Mouse (Mus musculus) hindbrain, embryonic 16.5 days (tissue): ENCODE measurements at regions not wholly inside any gene's neighbourhood (a gene's known extent, or its start where the extent isn't known, plus 50 kb on each side); places are given as distances from the start of the nearest gene placed in this dataset.

Experiments used
- ATAC-seq: fragments of 200-750 bp; cut with Nextera tagmentation; 2 replicates; pipeline ENCODE4 v1.8.0; 2017; ENCODE audit warnings: moderate TSS enrichment, moderate library complexity
- H3K27ac ChIP-seq: fragments of 300-500 bp; sonication (generic); 2 replicates; pipeline ENCODE4 v1.5.1; 2014; ENCODE audit warnings: low read depth, mild to moderate bottlenecking, control low read depth, low read length, moderate library complexity
- H3K27me3 ChIP-seq: fragments of 300-500 bp; sonication (generic); replicated peaks from 2 replicates; pipeline ENCODE4 v1.6.1; 2014; ENCODE audit warnings: low read length; ENCODE audit not compliant: control insufficient read depth, insufficient read depth
- H3K36me3 ChIP-seq: fragments of 300-500 bp; sonication (generic); 2 replicates; pipeline ENCODE4 v1.6.1; 2014; ENCODE audit warnings: mild to moderate bottlenecking, low read length, moderate library complexity, mixed read lengths; ENCODE audit not compliant: control insufficient read depth, insufficient read depth
- H3K4me1 ChIP-seq: fragments of 300-500 bp; sonication (generic); 2 replicates; pipeline ENCODE4 v1.6.1; 2014; ENCODE audit warnings: low read depth, low read length; ENCODE audit not compliant: control insufficient read depth, insufficient read depth
- H3K4me2 ChIP-seq: fragments of 300-500 bp; sonication (generic); 2 replicates; pipeline ENCODE4 v1.6.1; 2014; ENCODE audit warnings: mild to moderate bottlenecking, low read length, control low read depth, moderate library complexity
- H3K4me3 ChIP-seq: fragments of 300-500 bp; sonication (generic); 2 replicates; pipeline ENCODE4 v1.5.1; 2014; ENCODE audit warnings: mild to moderate bottlenecking, low read length, control low read depth, moderate library complexity
- H3K9ac ChIP-seq: fragments of 300-500 bp; sonication (generic); 2 replicates; pipeline ENCODE4 v1.6.1; 2014; ENCODE audit warnings: low read depth, mild to moderate bottlenecking, control low read depth, low read length, moderate library complexity
- H3K9me3 ChIP-seq: fragments of 300-500 bp; sonication (generic); 2 replicates; pipeline ENCODE4 v1.6.1; 2014; ENCODE audit warnings: mild to moderate bottlenecking, low read length, moderate library complexity; ENCODE audit not compliant: control insufficient read depth
- WGBS: fragments of 180-500 bp; shearing (Covaris S2); extraction: QIAGEN DNeasy Blood & Tissue Kit; methylation state at CpG from one replicate; pipeline ENCODE4 v1.1.7; 2014; 5-methylcytosine and 5-hydroxymethylcytosine counted together

DNA sequence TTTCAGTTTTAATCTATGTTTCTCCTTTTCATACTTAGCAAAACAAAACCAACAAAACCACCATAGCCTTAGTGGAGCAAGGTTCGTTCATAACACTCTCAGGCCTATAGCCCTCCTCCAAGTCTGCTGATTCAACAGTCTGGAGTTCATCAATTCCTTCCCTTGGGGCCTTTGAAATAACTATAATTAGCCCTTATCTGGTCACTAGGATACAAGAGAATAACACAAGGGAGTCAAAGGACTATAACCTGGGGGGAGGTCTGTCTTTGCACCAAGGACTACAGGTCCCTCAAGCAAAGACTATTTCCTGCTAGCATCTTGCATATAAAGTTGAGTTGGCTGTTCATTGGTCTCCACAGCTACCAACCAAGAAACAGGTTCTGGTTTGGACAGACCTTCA is 129.5 kb upstream of the Hes1 start:
- H3K27me3 ChIP-seq, result no peaks in the 10 kb centered on the region
- H3K4me1 ChIP-seq, result no peaks in the 10 kb centered on the region
- no peaks in the 10 kb centered on the region for H3K9me3 ChIP-seq
- H3K36me3 ChIP-seq, result no peaks in the 10 kb centered on the region
- no peak overlapping the region for H3K4me3 ChIP-seq
- no peak overlapping the region for H3K4me2 ChIP-seq
- H3K9ac ChIP-seq, result no peak overlapping the region
- WGBS, result 85% methylated on average over 1 of the region's 1 CpGs
- H3K27ac ChIP-seq, result no peak overlapping the region
- no peak for ATAC-seq

DNA sequence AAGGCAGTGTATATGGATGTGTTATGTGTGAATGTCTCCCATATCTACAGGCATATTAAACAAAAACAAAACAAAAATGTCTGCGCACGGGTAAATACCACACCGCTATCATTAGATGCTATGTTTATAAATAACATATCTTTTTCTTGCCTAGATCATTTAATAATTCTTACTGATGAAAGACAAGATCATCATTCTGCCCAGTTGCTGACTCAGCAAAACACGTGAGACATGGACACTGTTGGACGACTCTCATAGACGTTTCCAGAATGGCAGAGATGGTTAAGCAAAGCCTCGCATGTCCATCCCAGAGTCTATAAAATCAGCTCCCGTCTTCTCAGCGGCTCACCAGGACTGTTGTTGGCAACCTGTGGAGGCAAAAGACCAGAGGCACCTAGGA is 125.5 kb upstream of the Hes1 start:
- no peaks in the 10 kb centered on the region for H3K27me3 ChIP-seq
- H3K9ac ChIP-seq, result no peak overlapping the region
- no peaks in the 10 kb centered on the region for H3K36me3 ChIP-seq
- ATAC-seq, result no peak
- no peaks in the 10 kb centered on the region for H3K4me1 ChIP-seq
- H3K4me3 ChIP-seq, result no peak overlapping the region
- WGBS, result 92% methylated on average over 9 of the region's 9 CpGs
- H3K9me3 ChIP-seq, result no peaks in the 10 kb centered on the region
- no peak overlapping the region for H3K27ac ChIP-seq
- no peak overlapping the region for H3K4me2 ChIP-seq

DNA sequence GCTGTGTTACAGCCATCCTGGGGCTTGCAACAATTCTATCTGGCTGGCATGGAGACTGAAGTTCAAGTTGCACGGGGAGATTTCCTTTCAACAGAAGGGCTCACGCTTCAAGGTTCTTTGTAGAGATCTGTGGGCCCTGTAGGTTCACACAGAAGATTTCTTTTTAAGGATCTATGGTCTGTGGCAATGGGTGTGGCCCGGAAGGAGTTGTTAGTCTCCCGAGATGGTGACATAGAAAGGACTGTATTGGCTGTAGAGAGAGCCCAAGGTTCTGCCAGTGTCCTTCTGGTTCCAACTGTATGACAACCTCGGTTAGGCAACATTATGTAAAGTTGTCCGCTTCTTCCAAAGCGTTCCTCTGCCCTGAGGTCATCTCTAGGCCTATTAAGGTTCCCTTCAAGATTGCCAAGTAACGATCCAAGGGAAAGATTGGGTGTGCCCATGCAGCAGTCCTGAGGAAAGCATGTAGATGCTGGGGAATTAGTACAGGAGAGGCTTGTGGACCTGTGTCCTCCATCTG is 124.8 kb upstream of the Hes1 start:
- Histone ChIP-seq H3K4me1 (no peaks in the 10 kb centered on the region), H3K27ac (no peak overlapping the region), H3K36me3 (no peaks in the 10 kb centered on the region), H3K9me3 (no peaks in the 10 kb centered on the region), H3K4me2 (no peak overlapping the region), H3K4me3 (no peak overlapping the region), H3K9ac (no peak overlapping the region), H3K27me3 (no peaks in the 10 kb centered on the region)
- no peak for ATAC-seq
- WGBS, result 89% methylated on average over 8 of the region's 8 CpGs

DNA sequence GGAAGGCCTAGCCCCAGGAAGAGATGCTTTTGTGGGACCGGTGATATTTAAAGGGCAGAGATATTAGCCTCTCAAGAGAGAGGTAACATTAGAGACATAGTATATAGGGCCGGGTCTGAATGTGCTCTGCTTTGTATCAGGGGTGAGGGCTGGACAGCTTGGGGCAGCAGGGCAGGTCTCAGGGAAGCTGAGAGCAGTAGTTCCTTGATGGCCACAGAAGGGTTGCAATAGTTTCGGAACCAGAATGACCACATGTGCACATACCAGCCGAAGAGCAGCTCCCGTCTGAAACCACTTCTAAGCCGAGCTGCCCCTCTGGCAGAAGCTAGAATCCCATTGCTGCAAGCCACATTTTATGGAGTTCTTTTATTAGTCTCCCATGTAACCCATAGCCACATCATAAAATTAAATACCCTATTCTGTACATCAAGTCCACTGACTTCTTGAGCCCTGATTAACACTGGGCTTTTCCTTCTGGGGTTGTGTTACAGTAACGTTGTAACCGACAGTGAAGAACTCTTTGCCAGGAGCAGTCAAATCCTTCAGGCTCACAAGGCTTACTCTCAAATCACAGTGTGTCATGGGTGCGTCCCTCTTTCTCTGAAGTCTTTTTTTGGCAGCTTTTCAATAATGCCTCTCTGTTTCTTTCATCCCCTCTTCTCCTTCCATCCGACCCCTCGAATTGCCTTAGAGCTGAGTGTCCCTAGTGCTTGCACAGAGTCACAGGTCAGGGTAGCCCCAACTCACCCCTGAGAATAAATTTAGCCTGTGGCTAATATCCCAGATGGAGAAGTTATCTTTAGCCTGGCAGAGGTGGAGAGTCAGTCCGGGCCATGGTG is 124.1 kb upstream of the Hes1 start:
- Histone ChIP-seq H3K9me3 (no peaks in the 10 kb centered on the region), H3K27ac (no peak overlapping the region), H3K4me1 (no peaks in the 10 kb centered on the region), H3K4me3 (no peak overlapping the region), H3K9ac (no peak overlapping the region), H3K36me3 (no peaks in the 10 kb centered on the region), H3K4me2 (no peak overlapping the region), H3K27me3 (no peaks in the 10 kb centered on the region; the same call in 1 of the 2 replicates)
- ATAC-seq, result no peak
- WGBS, result 78% methylated on average over 12 of the region's 12 CpGs

DNA sequence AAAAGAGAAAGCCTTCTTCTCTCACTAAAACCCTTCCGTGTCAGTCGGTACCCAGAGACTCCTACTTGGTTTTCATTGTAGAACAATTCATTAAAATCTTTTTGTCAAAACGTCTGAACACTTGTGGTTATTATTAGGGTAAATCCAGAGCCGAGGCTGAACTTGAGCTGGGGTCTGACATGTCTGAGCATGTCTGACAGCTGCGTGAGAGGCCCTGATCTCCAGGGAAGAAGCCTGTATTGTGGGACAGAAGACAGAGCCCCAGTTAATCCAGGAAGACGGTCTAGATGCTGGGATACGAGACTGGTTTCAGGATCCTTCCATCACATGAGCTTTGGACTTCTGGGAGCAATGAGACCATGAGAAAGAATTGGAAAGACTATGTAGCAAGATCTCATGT is 122.1 kb upstream of the Hes1 start:
- peaks cover 3% of the 10 kb centered on the region for H3K27me3 ChIP-seq
- peaks cover 9% of the 10 kb centered on the region for H3K4me1 ChIP-seq
- no peak overlapping the region for H3K4me3 ChIP-seq
- ATAC-seq, result no peak
- no peaks in the 10 kb centered on the region for H3K9me3 ChIP-seq
- WGBS, result 71% methylated on average over 7 of the region's 7 CpGs
- no peaks in the 10 kb centered on the region for H3K36me3 ChIP-seq
- no peak overlapping the region for H3K9ac ChIP-seq
- no peak overlapping the region for H3K27ac ChIP-seq
- no peak overlapping the region for H3K4me2 ChIP-seq

DNA sequence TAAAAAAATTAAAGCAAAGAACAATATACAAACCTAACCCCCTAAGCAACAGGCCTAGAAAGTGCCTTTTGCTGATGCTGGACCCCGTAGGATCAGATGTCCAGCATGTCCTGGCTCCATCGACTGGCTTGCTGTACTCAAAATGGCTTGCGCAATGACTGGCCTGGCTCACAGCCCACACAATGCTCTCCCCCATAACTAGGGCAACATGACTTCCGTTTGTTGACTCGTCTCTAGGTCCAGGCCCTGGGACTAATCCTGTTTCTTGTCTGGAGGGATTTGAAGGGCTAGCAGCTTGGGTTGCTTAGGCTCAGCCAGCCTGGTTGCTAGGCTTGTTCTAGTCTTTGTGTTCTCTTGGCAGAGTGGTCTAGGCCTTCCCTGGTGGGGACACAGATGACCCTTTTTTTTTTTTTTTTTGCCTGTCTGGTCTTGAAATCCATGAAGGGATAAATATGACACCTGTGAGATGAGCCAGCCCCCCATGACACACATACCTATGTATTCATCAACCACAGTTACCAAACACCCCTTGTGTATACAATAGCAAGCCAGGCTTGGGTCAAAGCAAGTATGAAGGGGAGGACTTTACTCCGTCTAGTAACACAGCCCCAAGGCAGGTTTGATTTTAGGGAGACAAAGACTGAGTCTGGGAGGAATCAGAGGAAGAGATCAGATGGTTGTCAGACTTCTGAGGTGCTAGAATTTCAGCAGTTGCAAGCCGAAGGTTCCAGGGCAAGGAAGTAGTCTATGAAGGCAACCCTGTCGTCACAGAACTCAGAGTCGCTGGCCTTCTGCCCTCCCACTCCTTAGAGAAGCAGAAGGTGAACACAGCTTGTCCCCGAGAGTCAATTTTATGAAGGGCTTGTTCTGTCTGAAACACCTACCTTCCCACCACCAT is 120.0 kb upstream of the Hes1 start:
- 0 out of 2 replicates have a peak, but pooled peaks have one; percentile 22 for ATAC-seq
- no peak overlapping the region for H3K4me2 ChIP-seq
- 88% methylated on average over 10 of the region's 10 CpGs for WGBS
- peaks cover 9% of the 10 kb centered on the region for H3K4me1 ChIP-seq
- H3K9me3 ChIP-seq, result no peaks in the 10 kb centered on the region
- peaks cover 3% of the 10 kb centered on the region for H3K27me3 ChIP-seq
- no peaks in the 10 kb centered on the region for H3K36me3 ChIP-seq
- H3K9ac ChIP-seq, result no peak overlapping the region
- no peak overlapping the region for H3K4me3 ChIP-seq
- H3K27ac ChIP-seq, result no peak overlapping the region

- Histone ChIP-seq H3K4me2 (no peak overlapping the region), H3K9me3 (no peaks in the 10 kb centered on the region), H3K4me3 (no peak overlapping the region), H3K36me3 (no peaks in the 10 kb centered on the region), H3K27ac (no peak overlapping the region), H3K27me3 (peaks cover 3% of the 10 kb centered on the region), H3K4me1 (peaks cover 9% of the 10 kb centered on the region), H3K9ac (no peak overlapping the region)
- no peak for ATAC-seq
- WGBS, result 58% methylated on average over 5 of the region's 5 CpGs
These were observed 119.2 kb upstream of the Hes1 start for GRCm38 (mm10) chr16:29944966-29945365.

DNA sequence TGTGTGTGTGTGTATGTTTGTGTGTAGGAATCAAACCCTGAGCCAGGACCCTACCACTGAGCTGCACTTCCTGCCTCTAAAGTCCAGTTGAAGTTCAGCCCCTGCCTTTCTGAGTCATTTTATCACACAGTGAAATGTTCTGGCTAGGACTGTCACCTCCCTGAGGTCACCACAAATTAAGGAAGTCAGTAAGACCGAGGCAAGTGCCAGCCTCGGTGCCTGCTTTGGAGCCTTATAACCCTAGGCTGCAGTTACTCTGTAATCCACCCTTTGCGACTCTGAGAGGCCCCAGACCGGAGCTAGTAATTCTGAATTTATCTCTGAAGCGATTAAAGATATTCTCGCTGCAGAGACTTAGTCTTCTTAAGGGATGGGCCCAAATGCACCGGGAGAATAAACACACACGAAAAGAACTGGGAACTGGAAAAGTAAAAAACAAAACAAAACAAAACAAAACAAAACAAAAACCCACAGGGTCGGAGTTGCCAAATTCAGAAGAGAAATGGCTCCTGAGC is 118.8 kb upstream of the Hes1 start:
- Histone ChIP-seq H3K4me2 (peak overlapping the region; percentile 81), H3K4me1 (peaks cover 13% of the 10 kb centered on the region), H3K36me3 (no peaks in the 10 kb centered on the region), H3K27ac (peak overlapping the region; percentile 49), H3K4me3 (peak overlapping the region; percentile 42), H3K9ac (peak overlapping the region; percentile 56), H3K27me3 (peaks cover 3% of the 10 kb centered on the region), H3K9me3 (no peaks in the 10 kb centered on the region)
- 17% methylated on average over 9 of the region's 9 CpGs for WGBS
- ATAC-seq, result no peak
